Mouse (Mus musculus): ENCODE results near the gene Dtymk.
"Not testable (repeated sequence)": the region's sequence is repeated elsewhere in the genome, so short reads cannot be mapped to it uniquely, and the experiment has no call there.

The Dtymk gene

GRCm38 (mm10) chr1:93801741-93802238 lies at the start of gene Dtymk:
Gene Dtymk, minus strand, starts transcription at chr1:93801934.
- in situ Hi-C loops (cut with MboI; ENCODE audit: unreplicated experiment in 2 of 2) = loop anchor here (10.0 to 25.0 kb wide), 3 partner anchors 47 to 864 kb away; partner anchors contain the start of genes Hdlbp (in 2 of the 2), Atg4b (in 1 of the 2), Capn10 (in 1 of the 2) and Thap4 (in 1 of the 2)

- in situ Hi-C loops (cut with MboI; ENCODE audit: unreplicated experiment in 2 of 2) = not testable (repeated sequence)
These were observed 44.1 kb upstream of the Dtymk start for GRCm38 (mm10) chr1:93845766-93846366.

- in situ Hi-C loops (cut with MboI; ENCODE audit: unreplicated experiment in 2 of 2) = loop anchor here in 1 of 2 experiments (10.0 kb wide), 1 partner anchor 236 kb away; no protein-coding TSS in a partner anchor
These were observed 36.8 kb upstream of the Dtymk start for GRCm38 (mm10) chr1:93838569-93838968.

GRCm38 (mm10) chr1:93837335-93837734 lies 35.6 kb upstream of the Dtymk start:
- in situ Hi-C loops (cut with MboI; ENCODE audit: unreplicated experiment in 2 of 2) = loop anchor here in 1 of 2 experiments (10.0 kb wide), 1 partner anchor 237 kb away; no protein-coding TSS in a partner anchor

GRCm38 (mm10) chr1:93836532-93836913 lies 34.8 kb upstream of the Dtymk start:
- in situ Hi-C loops (cut with MboI; ENCODE audit: unreplicated experiment in 2 of 2) = loop anchor here in 1 of 2 experiments (10.0 kb wide), 1 partner anchor 238 kb away; no protein-coding TSS in a partner anchor

GRCm38 (mm10) chr1:93835876-93836531 lies 34.3 kb upstream of the Dtymk start:
- in situ Hi-C loops (cut with MboI; ENCODE audit: unreplicated experiment in 2 of 2) = loop anchor here in 1 of 2 experiments (10.0 kb wide), 1 partner anchor 239 kb away; no protein-coding TSS in a partner anchor

GRCm38 (mm10) chr1:93835211-93835610 lies 33.5 kb upstream of the Dtymk start:
- in situ Hi-C loops (cut with MboI; ENCODE audit: unreplicated experiment in 2 of 2) = loop anchor here in 1 of 2 experiments (10.0 kb wide), 1 partner anchor 240 kb away; no protein-coding TSS in a partner anchor

- in situ Hi-C loops (cut with MboI; ENCODE audit: unreplicated experiment in 2 of 2) = loop anchor here in 1 of 2 experiments (10.0 kb wide), 1 partner anchor 240 kb away; no protein-coding TSS in a partner anchor
These were observed 33.0 kb upstream of the Dtymk start for GRCm38 (mm10) chr1:93834671-93835150.

- in situ Hi-C loops (cut with MboI; ENCODE audit: unreplicated experiment in 2 of 2) = loop anchor here in 1 of 2 experiments (10.0 kb wide), 1 partner anchor 242 kb away; no protein-coding TSS in a partner anchor
These were observed 31.1 kb upstream of the Dtymk start for GRCm38 (mm10) chr1:93832754-93833360.

GRCm38 (mm10) chr1:93826540-93826835 lies 24.8 kb upstream of the Dtymk start:
- in situ Hi-C loops (cut with MboI; ENCODE audit: unreplicated experiment in 2 of 2) = loop anchor here in 1 of 2 experiments (10.0 kb wide), 1 partner anchor 248 kb away; no protein-coding TSS in a partner anchor

- in situ Hi-C loops (cut with MboI; ENCODE audit: unreplicated experiment in 2 of 2) = loop anchor here in 1 of 2 experiments (10.0 kb wide), 1 partner anchor 249 kb away; no protein-coding TSS in a partner anchor
These were observed 24.2 kb upstream of the Dtymk start for GRCm38 (mm10) chr1:93825771-93826539.

GRCm38 (mm10) chr1:93825105-93825674 lies 23.5 kb upstream of the Dtymk start:
- in situ Hi-C loops (cut with MboI; ENCODE audit: unreplicated experiment in 2 of 2) = loop anchor here in 1 of 2 experiments (10.0 kb wide), 1 partner anchor 250 kb away; no protein-coding TSS in a partner anchor

GRCm38 (mm10) chr1:93824609-93825008 lies 22.9 kb upstream of the Dtymk start, which contains the start of gene D2hgdh:
Gene D2hgdh, plus strand, starts transcription at chr1:93824909.
- in situ Hi-C loops (cut with MboI; ENCODE audit: unreplicated experiment in 2 of 2) = loop anchor here (10.0 to 25.0 kb wide), 3 partner anchors 250 to 887 kb away; partner anchors contain the start of genes Hdlbp (in 2 of the 2) and Capn10 (in 1 of the 2)

GRCm38 (mm10) chr1:93823796-93824495 lies 22.2 kb upstream of the Dtymk start:
- in situ Hi-C loops (cut with MboI; ENCODE audit: unreplicated experiment in 2 of 2) = loop anchor here (10.0 to 25.0 kb wide), 3 partner anchors 251 to 887 kb away; partner anchors contain the start of genes Hdlbp (in 2 of the 2) and Capn10 (in 1 of the 2)

GRCm38 (mm10) chr1:93818722-93819121 lies 17.0 kb upstream of the Dtymk start:
- in situ Hi-C loops (cut with MboI; ENCODE audit: unreplicated experiment in 2 of 2) = loop anchor here (25.0 kb wide), 2 partner anchors 331 to 881 kb away; partner anchors contain the start of genes Hdlbp (in 2 of the 2) and Capn10 (in 1 of the 2)

- in situ Hi-C loops (cut with MboI; ENCODE audit: unreplicated experiment in 2 of 2) = loop anchor here (25.0 kb wide), 2 partner anchors 331 to 881 kb away; partner anchors contain the start of genes Hdlbp (in 2 of the 2) and Capn10 (in 1 of the 2)
These were observed 16.2 kb upstream of the Dtymk start for GRCm38 (mm10) chr1:93817823-93818532.

- in situ Hi-C loops (cut with MboI; ENCODE audit: unreplicated experiment in 2 of 2) = loop anchor here (25.0 kb wide), 2 partner anchors 324 to 874 kb away; partner anchors contain the start of genes Hdlbp (in 2 of the 2) and Capn10 (in 1 of the 2)
These were observed 9.8 kb upstream of the Dtymk start for GRCm38 (mm10) chr1:93811495-93812039.

All from v-Abl transformed pro-B cells (cell line).